Mouse (Mus musculus) right cerebral cortex, postnatal 36 days (tissue): ENCODE measurements around the gene Serpina3i.

ENCODE experiments used
- DNase-seq, 2 experiments: peaks; one replicate each; pipeline ENCODE4 v3.0.0; 2022; ENCODE audit warnings: low spot score in 2 of 2, mixed read lengths in 1 of 2

Gene Serpina3i

GRCm38 (mm10) chr12:104293963-104294362 lies 31.0 kb downstream of the Serpina3i start:
- DNase-seq: peak in 1 of 2 experiments; percentile 27

- DNase-seq: peak in 1 of 2 experiments; percentile 15
Measured at GRCm38 (mm10) chr12:104298049-104298448, 35.1 kb downstream of the Serpina3i start.

GRCm38 (mm10) chr12:104305991-104306390 lies 43.1 kb downstream of the Serpina3i start:
- no peak for DNase-seq

- DNase-seq: no peak
Measured at GRCm38 (mm10) chr12:104314253-104314652, 51.3 kb downstream of the Serpina3i start, which contains the start of gene Serpina3j. Serpina3j (plus strand) TSS chr12:104314553.
